Mouse (Mus musculus): Measurements from ENCODE around the gene Trim2. TPM values are rescaled to one million over a fixed set of nuclear protein-coding genes. Genes with fewer than 3 reads are reported as not detected.

Trim2 gene
- polyA plus RNA-seq, 2 experiments from 2014 or later = 3.9 to 4.0 TPM

DNA sequence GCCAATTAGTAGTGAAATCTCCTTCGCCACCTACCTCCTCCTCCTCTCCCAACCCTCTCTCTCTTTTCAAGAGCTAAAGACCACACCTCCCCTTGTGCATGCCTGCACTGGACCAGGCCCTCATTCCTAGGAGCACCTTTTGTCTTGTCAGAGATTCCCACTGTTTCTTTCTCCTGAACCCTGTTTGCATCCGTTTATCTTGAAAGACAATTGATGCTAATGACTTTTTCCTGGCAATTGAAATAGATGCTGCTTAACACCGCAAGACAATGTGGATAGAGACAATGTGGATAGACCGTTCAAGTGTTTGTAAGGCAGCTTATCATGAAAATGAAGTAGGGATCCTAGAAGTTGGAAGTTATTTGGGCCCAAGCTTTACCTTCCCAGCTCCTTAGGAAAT lies 125.0 kb downstream of the Trim2 start:
- no peak for ATAC-seq

DNA sequence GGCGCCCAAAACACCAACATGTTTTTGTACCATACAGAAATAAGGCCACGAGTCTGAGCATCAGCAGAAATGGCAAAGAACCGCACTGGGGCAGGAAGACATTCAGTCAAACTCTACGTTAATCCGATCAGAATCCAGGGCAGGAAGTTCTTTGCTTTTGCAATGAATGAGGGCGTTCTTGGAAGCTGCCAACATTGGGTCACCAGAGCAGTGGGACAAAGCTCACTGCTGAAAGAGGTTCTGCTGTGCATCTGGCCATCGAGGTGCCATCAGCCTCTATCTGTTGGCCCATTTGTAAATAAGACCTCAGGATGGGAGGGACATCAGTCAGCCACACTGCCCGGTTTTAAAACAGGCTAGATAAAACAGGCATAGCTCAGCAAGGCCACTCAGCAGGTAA lies 125.6 kb downstream of the Trim2 start:
- ATAC-seq = no peak

DNA sequence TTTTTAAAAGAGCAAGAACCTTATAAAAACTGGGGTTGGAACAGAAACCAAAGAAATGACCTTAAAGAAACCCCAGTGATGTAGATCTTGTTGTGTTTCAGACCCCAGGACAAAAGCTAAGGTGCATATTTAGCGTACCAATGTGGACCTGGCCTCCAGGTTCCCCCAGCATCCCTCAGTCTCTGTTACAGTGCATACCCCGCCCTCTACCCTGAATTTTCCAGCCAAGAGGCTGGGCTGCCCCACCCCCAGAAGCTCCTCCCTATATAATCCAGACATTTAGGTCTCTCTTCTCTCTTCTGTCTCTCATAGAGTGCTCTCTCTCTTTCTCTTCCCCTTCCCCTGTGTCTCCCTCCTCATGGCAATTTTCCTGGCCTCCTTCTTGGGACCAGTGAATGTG lies 126.4 kb downstream of the Trim2 start:
- no peak for ATAC-seq

DNA sequence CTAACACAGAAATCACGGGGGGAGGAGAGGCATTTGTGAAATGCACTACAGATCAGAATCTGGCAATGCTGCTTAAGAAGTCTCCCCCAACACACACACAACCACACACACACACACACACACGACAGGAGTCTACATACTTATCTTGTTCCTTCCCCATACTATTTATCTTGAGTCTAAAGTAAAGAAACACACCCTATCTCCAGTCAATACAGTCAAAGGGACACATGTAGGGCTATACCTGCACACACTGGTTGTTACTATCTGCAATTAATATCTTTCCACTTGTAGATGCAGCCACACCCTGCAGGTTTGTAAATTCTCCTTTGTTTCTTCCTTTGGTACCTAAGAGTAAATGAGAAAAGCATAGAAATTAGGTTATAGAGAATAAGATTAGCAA lies 128.8 kb downstream of the Trim2 start:
- no peak for ATAC-seq

DNA sequence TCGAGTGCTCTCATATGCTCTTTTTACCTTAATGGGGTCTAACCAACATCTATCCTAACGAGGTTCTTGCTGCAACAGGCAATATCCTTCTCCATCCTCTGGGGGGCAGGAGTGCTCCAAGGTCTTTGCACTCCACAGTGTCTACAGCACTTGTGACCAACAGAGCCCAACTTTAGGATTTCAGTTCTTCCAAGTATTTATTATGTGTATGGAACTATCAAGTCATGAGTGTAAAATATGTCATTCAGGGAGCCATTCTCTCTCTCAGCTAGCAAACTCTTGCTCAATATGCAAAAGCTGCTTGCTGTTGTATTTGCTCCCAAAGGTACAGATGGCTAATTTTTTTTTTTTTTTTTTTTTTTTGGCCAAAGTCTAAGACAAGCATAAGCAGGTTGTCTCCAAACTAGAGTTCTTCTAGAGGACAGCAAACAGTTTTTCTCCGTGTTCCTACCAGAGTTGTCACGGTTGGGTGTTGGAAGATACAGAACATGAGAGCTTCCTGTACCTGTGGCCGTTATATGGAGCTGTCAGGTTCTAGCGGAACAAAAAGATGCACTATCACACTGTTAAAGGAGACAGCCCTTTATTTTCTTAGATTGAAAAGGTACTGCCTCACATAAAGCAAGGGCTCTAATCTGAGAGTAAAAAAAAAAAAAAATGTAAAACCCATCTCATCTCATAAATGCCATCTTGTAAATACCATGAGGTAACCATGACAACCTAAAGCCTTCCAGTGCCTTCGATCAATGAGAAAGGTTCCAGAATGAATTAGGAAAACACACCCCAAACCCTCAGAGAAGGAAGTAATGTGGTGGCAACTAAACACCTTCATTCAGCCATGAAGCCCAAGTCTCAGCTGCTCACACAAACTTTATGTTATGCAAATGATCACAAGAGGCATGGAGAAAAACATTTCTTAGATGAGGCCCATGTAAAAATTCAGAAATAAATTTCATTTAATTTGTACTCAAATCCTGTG lies 131.1 kb downstream of the Trim2 start:
- peak; percentile 86 for ATAC-seq

DNA sequence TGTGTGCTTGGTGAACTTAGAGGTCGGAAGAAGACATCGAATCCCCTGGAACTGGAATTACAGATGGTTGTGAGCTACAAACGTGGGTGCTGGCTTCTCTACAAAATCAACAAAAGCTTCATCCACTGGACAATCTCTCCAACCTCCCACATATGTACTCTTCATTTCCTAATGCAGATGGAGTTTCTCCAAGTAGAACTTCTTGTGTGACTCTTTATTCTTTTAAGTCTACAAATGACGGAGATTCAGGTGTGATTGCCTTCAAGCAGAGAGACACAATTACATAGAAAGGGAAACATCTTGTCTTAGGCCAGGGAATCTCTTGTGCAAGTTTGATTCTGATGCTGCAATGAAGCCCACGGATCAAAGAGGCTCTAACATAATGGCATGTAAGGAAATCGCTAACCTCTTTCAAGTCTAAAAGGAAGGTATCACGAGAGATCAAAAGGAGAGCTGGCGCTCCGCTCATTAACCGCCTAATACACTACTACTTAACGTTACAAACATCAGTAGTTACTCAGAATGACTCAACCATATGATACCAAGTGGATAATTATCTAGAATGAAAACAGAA lies 133.0 kb downstream of the Trim2 start, which contains the start of gene Gm6525:
Gene Gm6525 (plus strand): TSS at position 524 of the 574 bp plus-strand sequence.
- no peak for ATAC-seq

DNA sequence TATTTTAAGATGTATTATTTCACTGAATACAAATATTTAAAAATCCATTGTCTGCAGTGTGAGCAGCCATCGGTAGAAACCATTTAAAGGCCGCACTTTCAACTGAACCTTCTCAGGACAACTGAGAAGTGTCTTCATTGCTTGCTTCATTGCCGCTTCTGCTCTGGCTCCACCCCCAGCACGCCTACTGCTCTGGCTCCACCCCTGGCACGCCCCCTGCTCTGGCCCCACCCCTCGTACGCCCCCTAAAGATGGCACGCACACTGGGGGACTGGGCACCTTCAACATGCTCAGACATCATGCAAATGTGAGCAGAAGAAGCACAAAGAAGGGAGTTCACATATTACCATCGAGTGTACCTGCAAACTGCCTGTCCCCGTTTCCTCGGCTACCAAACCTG lies 134.3 kb downstream of the Trim2 start:
- ATAC-seq = no peak

DNA sequence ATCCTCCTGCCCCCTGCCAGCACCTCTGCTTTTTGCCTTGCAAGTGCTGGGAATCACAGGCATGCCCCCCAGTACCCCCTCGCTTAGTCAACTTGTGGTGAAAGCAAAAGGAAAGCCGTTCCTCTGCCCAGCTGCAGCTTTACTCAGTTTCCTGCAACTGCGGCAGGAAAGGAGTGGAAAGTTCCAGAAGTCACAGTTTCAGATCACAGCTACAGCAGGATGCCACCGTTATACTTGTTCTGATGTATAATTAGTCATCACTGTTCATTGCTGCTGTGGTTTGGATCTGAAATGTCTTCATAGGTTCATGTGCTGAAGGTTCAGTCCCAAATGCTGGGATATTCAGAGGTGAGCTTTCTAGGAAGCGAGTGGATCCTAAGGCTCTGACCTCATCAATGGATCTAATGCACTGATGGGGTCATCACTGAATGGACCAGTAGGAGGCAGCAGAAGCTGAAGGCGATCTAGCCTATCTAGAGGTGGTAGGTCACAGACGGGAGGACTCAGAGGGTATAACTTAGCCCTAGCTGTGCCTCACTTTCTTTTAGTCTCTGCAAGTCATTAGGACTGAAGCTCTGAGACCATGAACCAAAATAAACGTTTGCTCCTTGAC lies 137.2 kb downstream of the Trim2 start:
- peak; percentile 49 for ATAC-seq

DNA sequence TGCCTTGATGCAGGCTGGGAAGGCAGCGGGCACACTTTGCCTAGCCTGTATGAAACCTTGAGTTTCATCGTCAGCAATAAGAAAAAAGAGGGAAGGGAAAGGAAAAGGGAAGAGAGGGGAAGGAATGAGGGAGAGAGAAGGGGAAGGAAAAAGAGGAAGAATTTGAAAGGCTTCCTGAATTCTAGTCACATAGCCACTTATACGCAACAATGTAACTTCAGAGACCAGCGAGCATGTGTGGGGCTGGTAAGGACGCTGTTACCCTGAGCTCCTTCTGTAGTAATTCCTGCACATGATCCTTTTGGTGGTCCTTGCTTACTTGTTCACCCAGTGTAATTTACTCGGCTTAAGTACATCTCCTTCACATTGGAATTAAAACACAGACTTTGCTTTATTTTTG lies 137.7 kb downstream of the Trim2 start:
- no peak for ATAC-seq

DNA sequence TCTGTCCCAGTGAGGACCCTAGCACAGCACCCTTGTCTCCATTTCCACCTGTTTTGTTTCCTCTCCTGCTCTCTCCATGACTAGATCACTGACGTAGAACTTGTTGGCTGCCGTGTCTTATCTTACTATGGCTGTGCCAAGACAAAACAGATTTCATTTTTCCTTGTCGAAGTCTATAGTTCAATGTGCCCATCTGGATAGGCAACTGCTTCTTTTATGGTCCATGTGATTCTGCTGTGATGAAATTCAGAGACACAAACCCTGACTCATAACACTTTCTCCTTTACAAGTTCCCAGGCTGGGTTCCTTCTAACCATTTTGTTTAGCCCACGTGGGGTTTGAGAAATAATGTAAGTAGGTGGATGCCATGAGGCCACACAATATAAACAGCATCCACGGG lies 140.6 kb downstream of the Trim2 start:
- ATAC-seq = no peak

DNA sequence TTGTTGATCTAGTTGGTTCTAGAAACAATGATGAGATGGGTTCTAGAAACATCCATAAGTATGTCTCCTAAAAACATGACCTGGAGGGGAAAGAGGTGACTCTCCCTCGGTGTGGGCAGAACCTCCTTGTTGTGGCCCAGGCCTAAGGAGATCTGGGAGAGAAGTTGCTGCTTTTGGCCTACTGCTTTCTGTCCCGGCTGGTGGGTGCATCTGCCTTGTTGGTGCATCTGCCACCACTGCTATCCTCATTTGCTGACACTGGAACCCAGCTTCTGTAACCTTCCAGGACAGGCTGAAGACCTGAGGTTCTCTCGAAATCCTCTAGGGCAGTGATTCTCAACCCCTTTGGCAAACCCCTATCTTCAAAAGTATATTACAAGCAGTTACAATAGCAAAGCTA lies 141.3 kb downstream of the Trim2 start:
- no peak for ATAC-seq

DNA sequence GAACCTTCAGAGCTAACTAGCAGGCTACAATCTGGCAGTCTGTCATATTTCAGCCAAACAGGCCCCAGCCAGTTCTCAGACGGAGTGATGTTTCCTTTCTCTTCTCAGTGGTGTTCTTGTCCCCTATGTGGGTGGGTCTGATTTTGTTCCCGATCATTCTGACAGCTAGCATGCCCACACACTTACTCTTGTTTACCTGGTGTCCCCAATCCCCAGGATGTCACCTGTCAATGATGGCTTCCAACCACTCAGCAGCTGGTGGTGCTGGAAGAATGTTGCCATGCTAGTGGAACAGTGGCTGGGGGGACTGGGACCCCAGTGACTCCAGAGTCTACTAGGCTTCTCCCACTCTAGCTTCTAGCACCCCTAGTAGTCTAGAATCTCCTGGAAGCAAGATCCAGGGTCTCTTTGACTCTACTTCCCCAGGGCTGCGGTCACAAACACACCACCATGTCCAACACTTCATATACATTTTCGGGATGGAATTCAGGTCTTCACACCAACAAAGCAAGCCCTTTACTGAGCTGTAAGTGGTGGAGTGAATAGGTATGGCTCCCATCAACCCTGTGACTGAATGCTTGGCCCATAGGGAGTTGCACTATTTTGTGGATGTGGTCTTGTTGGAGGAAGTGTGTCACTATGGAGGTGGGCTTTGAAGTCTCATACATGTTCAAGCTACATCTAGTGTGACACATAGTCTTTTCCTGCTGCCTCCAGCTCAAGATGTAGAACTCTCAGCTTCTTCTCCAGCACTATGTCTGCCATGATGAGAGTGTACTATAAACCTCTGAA lies 148.9 kb downstream of the Trim2 start:
- ATAC-seq = no peak

DNA sequence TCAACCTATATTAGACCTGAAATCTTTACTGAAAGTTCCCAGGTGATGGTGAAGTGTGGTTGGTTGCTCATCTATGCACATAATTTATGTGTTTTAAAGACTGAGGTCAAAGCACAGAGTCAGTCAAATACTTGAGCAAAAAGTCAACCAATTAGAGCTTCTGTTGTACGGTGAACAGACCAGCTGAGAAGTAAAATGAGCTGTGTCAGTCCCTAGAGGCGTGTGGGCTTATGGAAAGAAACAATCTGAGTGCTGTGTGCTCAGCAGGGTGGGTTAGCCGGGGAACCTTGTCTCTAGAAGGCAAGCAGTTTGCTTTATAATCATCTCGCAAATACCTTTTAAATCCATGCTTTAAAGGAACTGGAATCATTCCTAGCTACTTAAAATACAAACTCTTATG lies 149.7 kb downstream of the Trim2 start:
- ATAC-seq = no peak

DNA sequence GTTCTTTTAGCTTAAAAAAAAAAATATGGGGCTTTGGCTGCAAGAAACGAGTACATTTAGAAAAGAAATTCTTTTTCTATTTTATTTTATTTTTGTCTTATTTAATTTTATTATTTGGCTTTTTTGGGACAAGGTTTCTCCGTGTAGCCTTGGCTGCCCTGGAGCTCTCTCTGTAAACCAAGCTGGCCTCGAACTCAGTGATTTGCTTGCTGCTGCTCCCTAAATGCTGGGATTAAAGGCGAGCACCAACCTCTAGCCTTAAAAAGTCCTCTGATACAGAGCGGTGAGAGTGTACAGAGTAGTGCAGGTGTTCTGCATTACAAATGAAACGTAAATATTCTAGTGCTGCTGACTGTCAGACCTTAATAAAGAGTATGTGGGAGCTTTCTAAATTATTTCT lies 150.6 kb downstream of the Trim2 start:
- no peak for ATAC-seq

DNA sequence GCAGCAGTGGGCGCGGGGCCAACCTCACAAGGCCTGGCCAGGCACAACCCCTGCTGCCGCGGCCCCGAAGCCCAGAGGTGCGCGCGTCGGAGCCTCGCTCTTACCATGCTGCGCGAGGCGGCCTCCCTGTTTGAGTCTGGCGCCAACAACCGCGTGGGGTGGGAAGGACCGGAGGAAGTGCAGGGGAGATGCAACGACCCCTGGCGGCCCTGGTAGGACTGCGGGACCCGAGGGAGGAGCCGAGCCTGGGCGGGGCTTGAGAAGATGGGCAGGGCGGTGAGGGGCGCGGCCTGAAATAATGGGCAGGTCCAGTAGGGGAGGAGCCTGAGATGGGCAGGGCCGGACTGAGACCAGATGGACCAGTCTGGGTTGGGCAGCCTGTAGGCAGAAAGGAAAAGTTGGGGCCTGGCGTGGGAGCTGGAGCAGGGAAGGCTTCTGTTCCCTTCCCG lies 151.1 kb downstream of the Trim2 start, which contains the start of gene Mnd1:
Gene Mnd1 (minus strand): TSS at position 229 of the 449 bp plus-strand sequence.
- ATAC-seq = peak; percentile 99

DNA sequence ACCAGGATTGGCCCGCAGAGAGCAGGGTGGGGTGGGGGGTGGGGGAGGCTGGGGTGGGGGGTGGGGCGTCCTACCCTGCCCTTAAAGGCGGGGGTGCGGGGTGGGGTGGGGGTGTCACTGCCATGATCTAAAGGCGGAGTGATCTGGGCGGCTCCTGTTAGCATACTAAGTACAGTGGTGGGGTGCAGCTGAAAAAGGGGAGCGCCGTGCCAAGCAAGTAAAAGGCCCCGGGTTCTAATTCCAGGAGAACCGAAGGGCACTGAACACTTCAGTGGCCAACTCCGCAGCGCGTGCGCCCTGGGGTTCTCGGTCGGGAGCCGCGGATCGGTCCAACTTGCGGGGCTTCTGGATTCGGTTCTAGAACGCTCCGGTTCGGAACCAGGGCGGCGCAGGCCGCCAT lies 151.5 kb downstream of the Trim2 start:
- ATAC-seq = peak; percentile 2

DNA sequence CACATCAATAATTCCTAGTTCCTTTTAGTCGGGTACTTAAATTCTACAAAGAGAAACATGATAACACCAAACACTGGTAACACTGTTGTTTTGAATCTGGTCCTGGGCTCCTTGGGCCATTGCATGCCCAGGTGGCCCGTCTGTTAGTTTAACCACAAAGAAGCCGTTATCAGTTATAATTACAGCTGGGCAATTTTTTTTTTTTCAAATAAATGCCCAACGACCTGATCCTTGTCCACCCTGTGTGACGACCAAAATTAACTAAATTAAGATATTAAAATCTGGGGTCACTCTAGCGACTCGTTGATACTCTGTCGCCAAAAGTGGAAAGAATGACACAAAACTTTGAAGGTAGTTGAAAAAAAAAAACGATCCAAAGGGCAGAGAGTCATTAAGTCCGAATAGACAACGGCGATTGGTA lies 151.9 kb downstream of the Trim2 start:
- no peak for ATAC-seq

DNA sequence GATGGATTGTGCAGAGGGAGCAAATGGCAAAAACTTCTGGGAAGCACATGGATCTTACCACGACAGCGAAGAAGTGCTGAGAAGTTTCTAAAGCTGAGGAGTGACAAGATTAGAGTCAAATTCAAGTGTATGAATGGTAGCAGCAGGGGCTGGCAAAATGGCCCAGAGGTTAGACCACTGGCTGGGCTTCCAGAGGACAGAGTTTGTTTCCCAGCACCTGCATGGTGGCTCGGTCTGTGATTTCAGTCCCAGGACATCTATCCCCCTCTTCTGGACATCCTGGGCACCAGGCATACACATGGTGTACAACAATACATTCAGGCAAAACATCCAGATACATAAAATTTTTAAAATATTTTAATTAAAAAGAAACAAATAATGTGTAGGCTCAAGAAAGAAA lies 156.8 kb downstream of the Trim2 start:
- no peak for ATAC-seq

DNA sequence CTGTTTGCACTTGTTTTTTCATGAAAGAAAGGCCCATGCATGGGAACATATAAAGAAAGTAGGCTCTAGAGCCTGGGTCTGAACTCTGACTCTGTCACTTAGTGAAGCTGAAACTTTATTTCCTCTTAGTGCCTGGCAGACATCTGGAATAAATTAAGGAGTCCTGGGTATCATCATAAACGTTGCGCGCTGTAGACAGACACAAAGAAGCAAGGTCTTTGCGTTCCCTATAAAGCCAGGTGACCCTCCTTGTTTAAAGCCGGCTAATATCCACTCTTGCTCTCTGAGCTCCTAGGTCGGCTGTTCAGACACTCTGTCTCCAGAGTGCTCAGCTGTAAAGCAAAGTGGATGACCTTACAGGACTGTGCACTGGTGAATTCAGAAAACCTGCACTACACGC lies 165.7 kb downstream of the Trim2 start:
- no peak for ATAC-seq

DNA sequence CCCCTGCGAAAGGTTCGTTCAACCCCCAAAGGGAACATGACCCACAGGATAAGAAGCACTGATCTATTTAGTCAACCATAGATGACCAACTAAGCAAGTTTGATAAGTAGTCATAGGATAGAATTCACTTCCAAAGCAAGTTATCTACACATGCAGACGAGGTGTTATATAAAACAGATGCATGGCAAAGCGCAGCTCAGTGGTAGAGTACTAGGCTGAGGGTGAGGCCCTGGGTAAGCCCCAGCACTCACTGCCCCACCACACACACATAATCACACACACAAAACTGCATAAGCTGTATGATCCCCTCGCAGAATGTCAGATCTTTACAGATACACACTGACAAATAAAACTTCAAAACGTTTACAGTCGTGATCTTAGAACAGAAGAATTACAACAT lies 170.2 kb downstream of the Trim2 start:
- ATAC-seq = no peak

DNA sequence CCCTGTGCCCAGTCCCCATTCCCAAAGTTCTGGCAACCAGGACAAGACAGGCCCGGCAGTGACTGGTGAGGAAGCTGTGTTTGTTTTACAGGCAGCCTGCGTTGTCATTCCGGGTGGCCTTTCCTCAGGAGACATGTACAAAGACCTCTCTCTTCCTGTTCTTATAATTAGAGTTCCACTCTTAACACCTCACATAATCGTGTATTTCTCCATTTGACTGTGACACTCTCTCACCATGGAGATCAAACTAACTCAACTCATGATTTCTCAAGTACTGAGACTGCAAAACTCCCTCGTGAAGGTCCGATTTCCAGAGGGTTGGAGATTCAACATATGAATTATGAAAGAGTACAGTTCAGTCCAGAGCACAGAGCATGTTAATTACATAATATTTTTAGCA lies 170.7 kb downstream of the Trim2 start:
- no peak for ATAC-seq

DNA sequence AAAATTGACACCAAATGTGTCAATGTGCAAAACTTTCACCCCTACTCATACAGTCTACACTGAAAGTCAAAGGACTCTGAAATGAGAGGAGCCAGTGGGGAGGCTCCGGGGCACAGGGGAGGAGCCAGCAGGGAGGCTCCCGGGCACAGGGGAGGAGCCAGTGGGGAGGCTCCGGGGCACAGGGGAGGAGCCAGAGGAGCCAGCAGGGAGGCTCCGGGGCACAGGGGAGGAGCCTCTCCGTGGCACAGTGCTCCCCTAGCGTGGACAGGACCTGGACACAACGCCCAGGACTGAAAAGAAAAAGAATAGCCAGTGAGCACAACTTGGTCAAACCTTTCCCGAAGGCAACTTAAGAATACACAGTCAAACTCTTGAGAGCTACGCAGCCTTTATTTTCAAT lies 171.3 kb downstream of the Trim2 start:
- no peak for ATAC-seq

DNA sequence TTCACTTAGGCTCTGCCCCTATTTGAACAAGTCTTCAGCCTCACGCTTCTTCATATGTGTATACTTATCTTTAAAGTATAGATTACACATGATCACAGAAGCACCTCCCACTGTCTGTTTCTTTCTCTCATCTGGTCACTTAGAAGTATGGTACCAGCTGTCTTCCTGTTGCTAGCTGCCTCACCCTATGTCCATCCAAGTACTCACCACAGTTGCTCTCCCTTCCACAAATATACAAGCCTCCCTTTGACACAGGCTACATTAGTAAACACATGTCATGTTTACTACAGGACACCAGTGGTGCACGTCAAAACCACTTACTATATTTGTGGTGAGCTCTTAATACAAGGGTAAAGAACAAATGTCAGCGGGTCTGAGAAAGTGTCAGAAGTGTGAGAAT lies 175.3 kb downstream of the Trim2 start:
- no peak for ATAC-seq
